In the genomic region with DNA sequence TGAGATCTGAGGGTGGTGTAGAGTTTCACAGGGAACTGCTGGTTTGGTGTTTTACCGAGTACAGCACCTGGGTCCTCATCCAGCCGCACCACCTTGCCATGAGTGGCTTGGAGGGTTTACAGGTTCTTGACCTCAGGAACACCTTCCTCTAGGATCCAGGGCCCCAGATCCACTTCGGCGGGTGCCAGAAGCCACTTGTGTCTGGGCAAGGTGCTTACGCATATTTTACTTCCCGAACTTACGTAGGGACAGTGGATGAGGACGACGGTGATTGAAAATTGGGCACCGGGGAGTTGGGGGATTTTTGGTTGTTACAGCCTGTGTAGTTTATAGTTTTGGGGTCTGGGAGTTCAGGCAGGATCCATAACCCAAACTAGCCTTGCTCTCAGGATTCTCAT, we compare ENCODE assay signal across 8 mouse cellular contexts. TPM values are rescaled to one million over a fixed set of nuclear protein-coding genes. Genes with fewer than 3 reads are reported as not detected.
A peak's percentile ranks its signal among the peaks of the same experiment; 100 is the strongest.
DNase-seq lines count a peak whose midpoint lies in the region; ATAC-seq and TF ChIP-seq lines count a peak whose summit lies in the region.

No protein-coding gene starts in this region.

- TF ChIP-seq CTCF in bone marrow, adult 2 months (IDR thresholded peaks at IDR 0.05; ENCODE audit: control insufficient read depth, insufficient read depth, low read length): no peak
- no peak for TF ChIP-seq CTCF in hindbrain, postnatal 0 days (IDR thresholded peaks at IDR 0.05; ENCODE audit: low read depth)

- H3K9me3 ChIP-seq in heart, embryonic 13.5 days: no peaks in the 10 kb centered on the region
- no peaks in the 10 kb centered on the region for H3K9me3 ChIP-seq in hindbrain, postnatal 0 days (ENCODE audit: low read length)

- peak overlapping the region; percentile 67 for H3K4me3 ChIP-seq in heart, embryonic 13.5 days
- peak overlapping the region; percentile 82 for H3K4me3 ChIP-seq in bone marrow, adult 2 months (replicated peaks; ENCODE audit: control insufficient read depth, low read depth, low read length)
- H3K4me3 ChIP-seq in hindbrain, postnatal 0 days (ENCODE audit: low read length): peak overlapping the region; percentile 42
- peak overlapping the region; percentile 93 for H3K4me3 ChIP-seq in macrophage (ENCODE audit: inconsistent target)

- peak overlapping the region; percentile 81 for H3K4me2 ChIP-seq in heart, embryonic 13.5 days
- peak overlapping the region; percentile 87 for H3K4me2 ChIP-seq in hindbrain, postnatal 0 days (ENCODE audit: low read depth, low read length)

- WGBS in heart, embryonic 13.5 days: 17% methylated on average over 10 of the region's 10 CpGs
- WGBS in bone marrow, adult 2 months: 1% methylated on average over 10 of the region's 10 CpGs
- 67% methylated on average over 10 of the region's 10 CpGs for WGBS in hindbrain, postnatal 0 days
- WGBS in macrophage (ENCODE audit: missing documents): 0% methylated on average over 10 of the region's 10 CpGs

- no peak for TF ChIP-seq POLR2A in bone marrow, adult 2 months (IDR thresholded peaks at IDR 0.05; ENCODE audit: borderline replicate concordance, control insufficient read depth, low read depth, low read length)

- DNase-seq in heart, postnatal 14 days: no peak
- DNase-seq in hindbrain, postnatal 0 days (ENCODE audit: low spot score): no peak
- DNase-seq in ovary, postnatal 36 days (ENCODE audit: low spot score): no peak
- no peak for DNase-seq in embryo, embryonic 10 days (ENCODE audit: low spot score)
- DNase-seq in gastrocnemius, postnatal 4 days (ENCODE audit: low spot score in 2 of 2): no peak

- intact Hi-C loops in heart, postnatal 14 days (cut with DNase I): loop anchor here (5.0 kb wide), 1 partner anchor 43 kb away; no protein-coding TSS in a partner anchor

- H3K36me3 ChIP-seq in heart, embryonic 13.5 days: no peaks in the 10 kb centered on the region
- H3K36me3 ChIP-seq in hindbrain, postnatal 0 days (ENCODE audit: insufficient read depth, low read length): no peaks in the 10 kb centered on the region
- H3K36me3 ChIP-seq in macrophage (ENCODE audit: inconsistent target): no peaks in the 10 kb centered on the region

- H3K9ac ChIP-seq in heart, embryonic 13.5 days: peak overlapping the region; percentile 88
- no peak overlapping the region; the same call in 1 of the 2 replicates for H3K9ac ChIP-seq in hindbrain, postnatal 0 days (replicated peaks; ENCODE audit: low read length)

- peaks cover 88% of the 10 kb centered on the region for H3K4me1 ChIP-seq in heart, embryonic 13.5 days
- H3K4me1 ChIP-seq in bone marrow, adult 2 months (ENCODE audit: control insufficient read depth, insufficient read depth, low read length): peaks cover 11% of the 10 kb centered on the region; the same call in 1 of the 2 replicates
- H3K4me1 ChIP-seq in hindbrain, postnatal 0 days (ENCODE audit: insufficient read depth, low read length): peaks cover 14% of the 10 kb centered on the region; the same call in 1 of the 2 replicates

- H3K79me2 ChIP-seq in macrophage (ENCODE audit: inconsistent target): peaks cover 88% of the 10 kb centered on the region

- ATAC-seq in heart, embryonic 13.5 days (ENCODE audit: extremely low read depth, insufficient number of reproducible peaks, low FRiP score, low TSS enrichment): no peak
- no peak for ATAC-seq in hindbrain, postnatal 0 days

- H3K27me3 ChIP-seq in heart, embryonic 13.5 days (replicated peaks): no peaks in the 10 kb centered on the region
- no peaks in the 10 kb centered on the region for H3K27me3 ChIP-seq in hindbrain, postnatal 0 days (ENCODE audit: insufficient read depth, low read length)

- H3K27ac ChIP-seq in heart, embryonic 13.5 days (replicated peaks): peak overlapping the region; percentile 97
- H3K27ac ChIP-seq in bone marrow, adult 2 months (ENCODE audit: control insufficient read depth, insufficient read depth, low read depth, low read length, poor library complexity): peak overlapping the region; percentile 92
- no peak overlapping the region for H3K27ac ChIP-seq in hindbrain, postnatal 0 days
- H3K27ac ChIP-seq in macrophage: peak overlapping the region; percentile 87

RNA-seq across cellular contexts. Expression of a gene that starts 55.5 kb away (rescaled TPM):
- 122 and 137 TPM in 2 replicates for polyA plus RNA-seq in heart, embryonic 13.5 days (2015; fragmentation: Nextera tagmentation; extraction: Ambion mirVana)
- total RNA-seq in heart, postnatal 14 days (2021): 100 to 1,000 TPM; 101 to 109 TPM
- polyA plus RNA-seq in bone marrow, adult 2 months (2011; ENCODE audit: insufficient read depth, insufficient read length, low replicate concordance, missing spikeins): 30.9 and 51.9 TPM in 2 replicates
- total RNA-seq in hindbrain, postnatal 0 days (2014; rRNA removed): 20.5 and 26.9 TPM in 2 replicates
- polyA plus RNA-seq in hindbrain, postnatal 0 days (2015; fragmentation: Nextera tagmentation; extraction: Ambion mirVana): 37.5 and 37.8 TPM in 2 replicates
- total RNA-seq in macrophage (2018; cell fraction: chromatin; rRNA removed): 1,000 to 10,000 TPM in 1 of 26 experiments, 100 to 1,000 TPM in 24, 10 to 100 TPM in 1; 83.2 to 1,087 (median 200) TPM
- 100 to 1,000 TPM in 5 of 26 experiments, 10 to 100 TPM in 21; 53.9 to 309 (median 75.0) TPM for total RNA-seq in macrophage (2018; cell fraction: cytosol; rRNA removed)
- total RNA-seq in macrophage (2018; cell fraction: nucleus; rRNA removed): 100 to 1,000 TPM in 19 of 26 experiments, 10 to 100 TPM in 7; 79.7 to 456 (median 123) TPM
- 58.8 to 94.9 TPM (median 88.9 TPM) in 3 replicates for polyA plus RNA-seq in macrophage (2018)
- 100 to 1,000 TPM; 206 to 229 TPM for total RNA-seq in gastrocnemius, postnatal 4 days (2021)

Comparison
In these comparisons a context has a peak if more than half of its experiments do, and no peak if none do; other contexts are left out.
1. H3K4me3 ChIP-seq: peak in every context shown above with its lines; median percentile 93 in macrophage; 82 in bone marrow, adult 2 months; 67 in heart, embryonic 13.5 days; 42 in hindbrain, postnatal 0 days.